Mouse (Mus musculus) liver, postnatal 0 days (tissue): Measurements from ENCODE around the gene Slc7a10.

Experiments
- CTCF ChIP-seq: sonication (generic); IDR thresholded peaks from 2 replicates; pipeline ENCODE4 v1.5.1; 2016; ENCODE audit warnings: antibody characterized with exemption, low read depth
- EP300 ChIP-seq: IDR thresholded peaks from 2 replicates; pipeline ENCODE4 v1.6.1; 2016; ENCODE audit warnings: antibody characterized with exemption, low read depth, mild to moderate bottlenecking

DNA sequence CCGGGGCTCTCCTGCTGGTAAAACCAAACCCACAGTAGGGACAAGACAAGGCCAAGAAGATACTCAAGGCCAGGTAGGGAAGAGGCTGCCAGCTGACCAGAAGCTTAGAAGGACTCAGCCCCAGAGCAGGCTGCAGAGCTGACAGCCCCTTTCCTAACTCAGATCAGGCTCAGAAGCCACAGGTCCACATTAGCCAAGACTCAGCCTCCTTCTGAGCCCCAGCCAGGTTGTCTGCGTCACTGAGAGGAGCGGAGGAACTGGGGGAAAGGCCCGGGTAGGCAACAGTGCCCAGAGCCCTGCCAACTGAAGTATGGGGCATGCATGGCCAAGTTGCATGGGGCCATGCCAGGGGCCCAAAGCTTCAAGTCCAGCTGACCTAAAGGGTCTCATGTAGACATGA, 13.7 kb upstream of the Slc7a10 start:
- no peak for TF ChIP-seq EP300
- no peak for TF ChIP-seq CTCF
